Mouse (Mus musculus): ENCODE results near the gene Setd1a. TPM values are rescaled to one million over a fixed set of nuclear protein-coding genes. Genes with fewer than 3 reads are reported as not detected.
"Not testable (repeated sequence)": the region's sequence is repeated elsewhere in the genome, so short reads cannot be mapped to it uniquely, and the experiment has no call there.

Setd1a gene
- total RNA-seq (2014; fragmentation: Nextera tagmentation): 104 and 115 TPM in 2 replicates
- 9.1 and 10.0 TPM in 2 replicates for total RNA-seq (2017)
- polyA plus RNA-seq (2012): 103 and 118 TPM in 2 replicates

DNA sequence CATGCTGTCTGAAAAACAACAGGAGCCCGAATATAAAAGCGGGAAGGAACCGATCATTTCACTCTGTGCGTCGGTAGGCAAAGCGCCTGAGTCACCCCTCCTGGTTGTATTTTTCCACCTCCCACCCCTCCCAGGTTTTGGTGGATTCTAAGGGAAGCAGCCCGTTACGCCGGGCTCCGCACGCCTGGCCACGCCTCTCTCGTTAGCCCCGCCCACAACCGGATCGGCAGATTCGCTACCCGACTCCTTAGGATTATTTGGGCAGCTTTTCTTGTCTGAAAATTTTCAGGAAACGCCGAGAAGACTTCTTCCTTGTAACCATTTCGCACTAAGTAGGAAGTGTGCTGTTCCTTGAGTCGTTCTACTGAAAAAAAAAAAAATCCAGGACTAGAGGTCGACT, at the start of gene Setd1a:
Setd1a (plus strand) TSS at position 245 of the 400 bp plus-strand sequence.
- Histone ChIP-seq H3K27me3 (ENCODE audit: insufficient read depth, low read length) (no peaks in the 10 kb centered on the region), H3K36me3 (replicated peaks) (peaks cover 69% of the 10 kb centered on the region), H3K4me3 (ENCODE audit: low read depth, low read length) (peak within 1 kb of the TSS; percentile 82), H3K9me3 (replicated peaks) (no peaks in the 10 kb centered on the region), H3K4me1 (ENCODE audit: insufficient read depth, low read depth, low read length) (peaks cover 76% of the 10 kb centered on the region)
- DNase-seq (ENCODE audit: low spot score) (peak; percentile 65), ATAC-seq (ENCODE audit: extremely low read depth, insufficient number of reproducible peaks, low FRiP score, poor library complexity, severe bottlenecking) (peak; percentile 50; the same call in 1 of the 2 replicates)
- TF ChIP-seq GATA2 (IDR thresholded peaks at IDR 0.05; ENCODE audit: borderline replicate concordance, low read depth, low read length) (no peak), POLR2AphosphoS5 (IDR thresholded peaks at IDR 0.05; ENCODE audit: insufficient replicate concordance, low read depth, low read length) (peak; percentile 25; the same call in 1 of the 2 replicates), TAL1 (conservative IDR thresholded peaks at IDR 0.05; ENCODE audit: low read depth, low read length) (no peak)

DNA sequence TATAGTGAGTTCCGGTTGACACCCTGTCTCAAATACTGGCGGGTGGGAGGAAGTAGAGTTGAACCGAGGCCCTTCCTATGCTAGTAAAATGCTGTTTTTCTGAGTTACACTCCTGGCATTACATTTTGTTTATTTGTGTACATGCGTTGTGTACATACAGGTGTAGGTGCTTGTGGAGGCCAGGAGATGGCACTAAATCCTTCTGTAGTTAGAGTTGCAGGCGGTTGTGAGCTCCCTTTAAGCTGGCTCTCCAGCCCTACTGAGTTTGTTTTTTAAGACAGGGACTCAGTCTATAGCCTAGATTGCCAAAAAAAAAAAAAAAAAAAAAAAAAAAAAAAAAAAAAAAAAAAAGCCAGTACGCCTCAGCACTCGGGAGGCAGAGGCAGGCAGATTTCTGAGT, 48.6 kb upstream of the Setd1a start:
- TF ChIP-seq GATA2 (IDR thresholded peaks at IDR 0.05; ENCODE audit: borderline replicate concordance, low read depth, low read length) (no peak), CTCF (IDR thresholded peaks at IDR 0.05; ENCODE audit: low read depth, low read length) (no peak), GATA1 (IDR thresholded peaks at IDR 0.05; ENCODE audit: borderline replicate concordance, low read length) (no peak), TAL1 (conservative IDR thresholded peaks at IDR 0.05; ENCODE audit: low read depth, low read length) (no peak)
- H3K27me3 ChIP-seq (ENCODE audit: insufficient read depth, low read length): peaks cover 61% of the 10 kb centered on the region
- H3K9me3 ChIP-seq (replicated peaks): peaks cover 2% of the 10 kb centered on the region; the same call in 1 of the 2 replicates
- H3K4me3 ChIP-seq (ENCODE audit: low read depth, low read length): no peak overlapping the region
- ATAC-seq (ENCODE audit: extremely low read depth, insufficient number of reproducible peaks, low FRiP score, poor library complexity, severe bottlenecking): no peak
- DNase-seq (ENCODE audit: low spot score): no peak
- H3K36me3 ChIP-seq (replicated peaks): no peaks in the 10 kb centered on the region
- no peaks in the 10 kb centered on the region for H3K4me1 ChIP-seq (ENCODE audit: insufficient read depth, low read depth, low read length)

DNA sequence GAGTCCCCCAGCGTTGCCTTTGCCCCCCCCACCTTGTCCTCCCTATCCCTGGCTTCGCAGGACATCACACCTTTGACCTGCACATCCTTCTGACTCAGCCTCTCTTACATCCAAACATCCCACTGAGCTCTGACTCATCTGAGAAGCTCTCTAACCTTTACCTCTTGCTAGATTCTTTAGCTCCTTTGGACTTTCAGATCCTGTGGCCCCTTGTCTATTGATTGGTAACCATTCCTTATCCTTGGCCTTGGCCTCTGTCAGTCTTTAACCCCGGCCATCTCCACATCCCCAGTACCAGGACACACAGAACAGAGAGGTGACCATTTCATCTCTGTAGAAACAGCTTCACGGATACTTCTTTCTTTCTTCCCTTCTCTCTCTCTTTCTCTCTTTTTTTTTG, 46.3 kb upstream of the Setd1a start:
- DNase-seq (ENCODE audit: low spot score) (no peak), ATAC-seq (ENCODE audit: extremely low read depth, insufficient number of reproducible peaks, low FRiP score, poor library complexity, severe bottlenecking) (no peak)
- TF ChIP-seq POLR2AphosphoS5 (IDR thresholded peaks at IDR 0.05; ENCODE audit: insufficient replicate concordance, low read depth, low read length): no peak
- no peak for TF ChIP-seq GATA2 (IDR thresholded peaks at IDR 0.05; ENCODE audit: borderline replicate concordance, low read depth, low read length)
- TF ChIP-seq TAL1 (conservative IDR thresholded peaks at IDR 0.05; ENCODE audit: low read depth, low read length): no peak
- no peak for TF ChIP-seq CTCF (IDR thresholded peaks at IDR 0.05; ENCODE audit: low read depth, low read length)
- TF ChIP-seq GATA1 (IDR thresholded peaks at IDR 0.05; ENCODE audit: borderline replicate concordance, low read length): no peak
- Histone ChIP-seq H3K4me3 (ENCODE audit: low read depth, low read length) (no peak overlapping the region), H3K27me3 (ENCODE audit: insufficient read depth, low read length) (peaks cover 46% of the 10 kb centered on the region), H3K36me3 (replicated peaks) (no peaks in the 10 kb centered on the region), H3K9me3 (replicated peaks) (peaks cover 2% of the 10 kb centered on the region; the same call in 1 of the 2 replicates), H3K4me1 (ENCODE audit: insufficient read depth, low read depth, low read length) (no peaks in the 10 kb centered on the region)

DNA sequence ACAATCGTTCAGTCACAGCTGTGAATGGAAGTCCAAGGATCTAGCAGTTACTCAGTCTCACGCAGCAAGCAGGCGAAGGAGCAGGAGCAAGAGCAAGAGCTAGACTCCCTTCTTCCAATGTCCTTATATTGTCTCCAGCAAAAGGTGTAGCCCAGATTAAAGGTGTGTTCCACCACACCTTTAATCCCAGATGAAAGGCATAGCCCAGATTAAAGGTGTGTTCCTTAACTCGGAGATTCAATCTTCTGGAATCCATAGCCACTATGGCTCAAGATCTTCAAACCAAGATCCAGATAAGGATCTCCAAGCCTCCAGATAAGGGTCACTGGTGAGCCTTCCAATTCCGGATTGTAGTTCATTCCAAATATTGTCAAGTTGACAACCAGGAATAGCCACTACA, 44.4 kb upstream of the Setd1a start, which contains the start of gene Ctf2:
Ctf2 (minus strand) TSS at position 101 of the 400 bp plus-strand sequence.
- H3K4me3 ChIP-seq (ENCODE audit: low read depth, low read length); ATAC-seq (ENCODE audit: extremely low read depth, insufficient number of reproducible peaks, low FRiP score, poor library complexity, severe bottlenecking); H3K36me3 ChIP-seq (replicated peaks); DNase-seq (ENCODE audit: low spot score); H3K9me3 ChIP-seq (replicated peaks); H3K4me1 ChIP-seq (ENCODE audit: insufficient read depth, low read depth, low read length): not testable (repeated sequence)
- peaks cover 27% of the 10 kb centered on the region for H3K27me3 ChIP-seq (ENCODE audit: insufficient read depth, low read length)

DNA sequence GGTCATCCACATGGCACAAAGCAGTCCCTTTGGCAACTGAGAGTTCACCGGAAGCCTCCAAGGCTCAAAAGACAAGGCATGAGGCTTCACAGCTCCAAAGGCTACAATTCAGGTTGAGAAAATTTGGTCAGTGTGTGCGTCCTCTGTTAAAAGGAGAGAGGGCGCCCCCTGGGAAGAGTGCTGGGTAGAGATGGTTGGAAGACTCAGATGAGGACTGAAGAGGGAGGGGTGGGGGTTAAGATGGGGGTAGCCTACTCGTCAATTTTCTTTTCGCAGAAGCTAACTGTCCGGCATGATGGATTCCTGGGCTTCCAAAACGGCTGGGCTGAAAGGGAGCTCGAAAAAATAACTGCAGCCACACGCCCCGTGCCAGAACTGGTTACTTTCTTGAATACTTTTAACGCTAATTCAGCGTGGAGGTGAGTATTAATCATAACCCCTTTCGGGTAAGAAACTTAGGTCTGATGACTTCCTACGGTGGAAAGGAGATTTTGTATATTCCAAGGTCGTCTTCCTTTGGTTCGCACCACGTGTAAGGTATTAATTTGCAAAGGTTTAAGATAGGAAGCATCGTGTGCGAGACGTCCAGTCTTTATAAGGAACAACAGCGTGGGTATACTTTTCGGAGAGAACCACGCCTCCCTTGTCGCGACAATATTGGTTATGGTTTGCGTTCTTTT, 32.0 kb upstream of the Setd1a start, which contains the start of gene Fbxl19:
Fbxl19 (plus strand) TSS at position 178 of the 680 bp plus-strand sequence.
- Histone ChIP-seq H3K9me3 (replicated peaks) (no peaks in the 10 kb centered on the region), H3K27me3 (ENCODE audit: insufficient read depth, low read length) (peaks cover 14% of the 10 kb centered on the region), H3K36me3 (replicated peaks) (peaks cover 20% of the 10 kb centered on the region), H3K4me1 (ENCODE audit: insufficient read depth, low read depth, low read length) (peaks cover 34% of the 10 kb centered on the region), H3K4me3 (ENCODE audit: low read depth, low read length) (peak within 1 kb of the TSS; percentile 82)
- no peak for TF ChIP-seq GATA1 (IDR thresholded peaks at IDR 0.05; ENCODE audit: borderline replicate concordance, low read length)
- TF ChIP-seq POLR2AphosphoS5 (IDR thresholded peaks at IDR 0.05; ENCODE audit: insufficient replicate concordance, low read depth, low read length): no peak
- TF ChIP-seq CTCF (IDR thresholded peaks at IDR 0.05; ENCODE audit: low read depth, low read length): no peak
- TF ChIP-seq TAL1 (conservative IDR thresholded peaks at IDR 0.05; ENCODE audit: low read depth, low read length): no peak
- no peak for TF ChIP-seq GATA2 (IDR thresholded peaks at IDR 0.05; ENCODE audit: borderline replicate concordance, low read depth, low read length)
- DNase-seq (ENCODE audit: low spot score) (peak; percentile 45), ATAC-seq (ENCODE audit: extremely low read depth, insufficient number of reproducible peaks, low FRiP score, poor library complexity, severe bottlenecking) (no peak)

DNA sequence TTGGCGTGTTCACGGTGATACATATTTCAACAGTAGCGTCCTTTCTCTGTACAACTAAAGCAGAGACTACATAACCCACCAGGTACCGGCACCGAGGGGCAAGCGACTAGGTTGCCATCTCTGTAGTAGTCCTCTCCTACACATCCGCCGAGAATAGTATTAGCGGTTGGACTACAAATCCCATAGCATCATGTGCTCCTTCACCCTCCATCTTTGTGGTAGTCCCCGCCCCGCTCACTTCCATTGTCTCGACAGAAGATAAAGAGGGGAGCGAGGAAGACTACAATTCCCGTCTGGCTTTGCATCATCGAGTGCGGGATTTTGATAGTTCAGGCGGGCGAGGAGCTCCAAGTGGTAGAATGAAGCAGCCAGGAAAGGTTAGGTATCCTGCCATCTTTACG, 31.2 kb upstream of the Setd1a start:
- peak; percentile 75 for ATAC-seq (ENCODE audit: extremely low read depth, insufficient number of reproducible peaks, low FRiP score, poor library complexity, severe bottlenecking)
- no peak for TF ChIP-seq GATA2 (IDR thresholded peaks at IDR 0.05; ENCODE audit: borderline replicate concordance, low read depth, low read length)
- TF ChIP-seq GATA1 (IDR thresholded peaks at IDR 0.05; ENCODE audit: borderline replicate concordance, low read length): no peak
- no peak for TF ChIP-seq POLR2AphosphoS5 (IDR thresholded peaks at IDR 0.05; ENCODE audit: insufficient replicate concordance, low read depth, low read length)
- TF ChIP-seq CTCF (IDR thresholded peaks at IDR 0.05; ENCODE audit: low read depth, low read length): no peak
- TF ChIP-seq TAL1 (conservative IDR thresholded peaks at IDR 0.05; ENCODE audit: low read depth, low read length): no peak
- Histone ChIP-seq H3K27me3 (ENCODE audit: insufficient read depth, low read length) (peaks cover 11% of the 10 kb centered on the region), H3K4me1 (ENCODE audit: insufficient read depth, low read depth, low read length) (peaks cover 34% of the 10 kb centered on the region), H3K4me3 (ENCODE audit: low read depth, low read length) (peak overlapping the region; percentile 82), H3K9me3 (replicated peaks) (no peaks in the 10 kb centered on the region), H3K36me3 (replicated peaks) (peaks cover 28% of the 10 kb centered on the region)
- DNase-seq (ENCODE audit: low spot score): peak; percentile 79

Measured in G1E (cell line).